Mouse (Mus musculus): ENCODE data around the gene Cog8. TPM values are rescaled to one million over a fixed set of nuclear protein-coding genes. Genes with fewer than 3 reads are reported as not detected.
A peak's percentile ranks its signal among the peaks of the same experiment; 100 is the strongest.

Cog8 gene
- total and polyA plus RNA-seq, 3 experiments: 27.0 to 27.2 TPM; not detected in 1

DNA sequence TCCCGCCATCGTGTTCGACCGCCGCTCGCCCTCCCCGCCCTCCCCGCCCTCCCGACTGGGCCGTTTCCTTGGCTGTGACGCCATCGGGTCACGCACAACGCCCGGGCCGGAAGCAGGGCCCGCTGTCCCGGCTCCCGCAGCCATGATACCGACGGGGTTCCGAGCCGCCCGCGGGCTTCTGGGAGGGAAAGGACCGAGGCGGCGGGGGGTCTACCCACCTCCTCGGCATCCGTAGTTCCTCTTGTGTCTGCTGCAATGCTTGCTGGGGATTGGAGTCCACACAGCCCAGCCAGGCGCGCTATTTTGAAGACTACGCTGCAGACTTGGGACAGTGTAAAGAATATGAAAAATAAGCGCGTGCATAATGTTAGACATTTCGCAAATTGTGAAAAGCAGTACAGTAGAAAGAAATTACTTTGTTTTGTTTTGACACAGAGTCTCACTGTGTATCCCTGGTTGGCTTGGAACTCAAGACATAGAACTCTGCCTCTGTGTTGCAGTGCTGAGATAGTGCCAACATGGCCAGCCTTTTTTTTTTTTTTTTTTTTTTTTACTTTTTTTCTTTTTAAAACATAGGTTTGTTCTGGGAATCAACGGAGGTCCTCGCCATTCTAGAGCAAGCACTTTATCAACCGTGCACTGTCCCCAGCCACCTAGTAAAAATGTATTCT lies 40.0 kb upstream of the Cog8 start, which contains the start of gene Terf2:
Gene Terf2, minus strand, starts transcription at position 182 of the 671 bp plus-strand sequence.
- peak within 1 kb of the TSS; percentile 92 for H3K27ac ChIP-seq (ENCODE audit: control insufficient read depth, low read depth, low read length)
- TF ChIP-seq ZC3H11A (IDR thresholded peaks at IDR 0.05; ENCODE audit: low read depth, low read length): no peak
- peak in 1 of 2 experiments; percentile 62; a peak in 2 of 4 replicates for TF ChIP-seq POLR2A (IDR thresholded peaks at IDR 0.05; ENCODE audit: control insufficient read depth in 1 of 2, insufficient read depth in 1 of 2, low read depth in 1 of 2, low read length in 2 of 2, poor library complexity in 1 of 2)
- peak; percentile 63; the same call in 1 of the 2 replicates for TF ChIP-seq TBP (IDR thresholded peaks at IDR 0.05; ENCODE audit: low read depth, low read length)
- no peak for TF ChIP-seq POLR2AphosphoS2 (IDR thresholded peaks at IDR 0.05; ENCODE audit: low read length)
- TF ChIP-seq UBTF (IDR thresholded peaks at IDR 0.05; ENCODE audit: borderline replicate concordance, insufficient read depth, low read depth, low read length): peak; percentile 4; the same call in 1 of the 2 replicates
- TF ChIP-seq KAT2A (conservative IDR thresholded peaks at IDR 0.05; ENCODE audit: low read depth, low read length): peak; percentile 90
- no peak for TF ChIP-seq CTCF (IDR thresholded peaks at IDR 0.05 in 2 of 3, conservative IDR thresholded peaks at IDR 0.05 in 1 of 3; ENCODE audit: control insufficient read depth in 1 of 3, insufficient read depth in 1 of 3, low read depth in 2 of 3, low read length in 3 of 3, poor library complexity in 1 of 3, severe bottlenecking in 1 of 3)
- peak; percentile 95 for TF ChIP-seq ZNF384 (IDR thresholded peaks at IDR 0.05; ENCODE audit: low read depth, low read length)
- peak; percentile 86 for TF ChIP-seq SIN3A (IDR thresholded peaks at IDR 0.05; ENCODE audit: low read length)
- no peak for TF ChIP-seq GATA1 (IDR thresholded peaks at IDR 0.05; ENCODE audit: low read depth, low read length)
- no peak for TF ChIP-seq USF2 (IDR thresholded peaks at IDR 0.05; ENCODE audit: borderline replicate concordance in 1 of 2, insufficient read depth in 1 of 2, low read depth in 1 of 2, low read length in 2 of 2)
- peak; percentile 59; the same call in 1 of the 2 replicates for TF ChIP-seq MYC (IDR thresholded peaks at IDR 0.05; ENCODE audit: low read depth, low read length)
- TF ChIP-seq EP300 (IDR thresholded peaks at IDR 0.05; ENCODE audit: low read depth in 1 of 2, low read length in 2 of 2): 0 out of 4 replicates have a peak, but pooled peaks of 1 of the 2 experiments have one; percentile 6
- TF ChIP-seq ETS1 (IDR thresholded peaks at IDR 0.05; ENCODE audit: low read depth, low read length): peak; percentile 52; the same call in 1 of the 2 replicates
- TF ChIP-seq MXI1 (IDR thresholded peaks at IDR 0.05; ENCODE audit: low read depth, low read length): peak; percentile 51
- TF ChIP-seq TCF12 (IDR thresholded peaks at IDR 0.05; ENCODE audit: low read depth, low read length): peak; percentile 73
- peak; percentile 75; the same call in 1 of the 2 replicates for TF ChIP-seq MAZ (IDR thresholded peaks at IDR 0.05; ENCODE audit: low read depth, low read length)
- no peak for TF ChIP-seq JUND (IDR thresholded peaks at IDR 0.05; ENCODE audit: low read depth, low read length)
- no peak for TF ChIP-seq NRF1 (IDR thresholded peaks at IDR 0.05; ENCODE audit: insufficient read depth, low read depth, low read length, poor library complexity, severe bottlenecking)
- TF ChIP-seq E2F4 (IDR thresholded peaks at IDR 0.05; ENCODE audit: borderline replicate concordance, low read depth, low read length): no peak
- TF ChIP-seq MAFK (IDR thresholded peaks at IDR 0.05; ENCODE audit: borderline replicate concordance, low read depth, low read length): no peak
- no peak; the same call in 1 of the 2 replicates for TF ChIP-seq ZMIZ1 (IDR thresholded peaks at IDR 0.05; ENCODE audit: low read depth, low read length)
- 0 out of 2 replicates have a peak, but pooled peaks have one; percentile 33 for TF ChIP-seq USF1 (IDR thresholded peaks at IDR 0.05; ENCODE audit: low read depth, low read length)
- TF ChIP-seq ELF1 (IDR thresholded peaks at IDR 0.05; ENCODE audit: low read depth, low read length): peak; percentile 93
- TF ChIP-seq GABPA (IDR thresholded peaks at IDR 0.05; ENCODE audit: low read depth, low read length): no peak
- peak; percentile 61 for TF ChIP-seq NELFE (IDR thresholded peaks at IDR 0.05; ENCODE audit: low read depth, low read length)
- TF ChIP-seq HCFC1 (IDR thresholded peaks at IDR 0.05; ENCODE audit: low read depth, low read length): peak; percentile 99
- no peak for TF ChIP-seq SMC3 (IDR thresholded peaks at IDR 0.05; ENCODE audit: low read depth, low read length)
- TF ChIP-seq TAL1 (IDR thresholded peaks at IDR 0.05; ENCODE audit: low read length): no peak
- H3K4me3 ChIP-seq (ENCODE audit: control insufficient read depth in 1 of 2, insufficient read depth in 1 of 2, low read depth in 2 of 2, low read length in 2 of 2): peak within 1 kb of the TSS; percentile 92 to 97
- peaks cover 0 to 8% of the 10 kb centered on the region in 2 experiments; a peak in 2 of 4 replicates for H3K4me1 ChIP-seq (ENCODE audit: control insufficient read depth in 1 of 2, insufficient read depth in 2 of 2, low read length in 2 of 2)
- peak within 1 kb of the TSS; percentile 87 for H3K9ac ChIP-seq (ENCODE audit: control insufficient read depth, low read depth, low read length, poor library complexity, severe bottlenecking)
- no peaks in the 10 kb centered on the region for H3K9me3 ChIP-seq (replicated peaks; ENCODE audit: insufficient read depth, low read length)
- no peaks in the 10 kb centered on the region for H3K27me3 ChIP-seq (ENCODE audit: control insufficient read depth in 1 of 2, insufficient read depth in 2 of 2, low read length in 2 of 2)
- DNase-seq (ENCODE audit: low read depth, low spot score): peak; percentile 97
- H3K79me2 ChIP-seq (ENCODE audit: control insufficient read depth, insufficient read depth, low read length, poor library complexity): peaks cover 33% of the 10 kb centered on the region
- peaks cover 4 to 10% of the 10 kb centered on the region in 2 experiments for H3K36me3 ChIP-seq (ENCODE audit: control insufficient read depth in 1 of 2, insufficient read depth in 2 of 2, low read length in 2 of 2)

Measured in MEL (cell line).